Mouse (Mus musculus) neutrophil, adult 5-6 weeks (primary cell): ENCODE results near the gene Ano6. TPM values are rescaled to one million over a fixed set of nuclear protein-coding genes. Genes with fewer than 3 reads are reported as not detected.
A peak's percentile ranks its signal among the peaks of the same experiment; 100 is the strongest.

Source experiments
- ATAC-seq: fragments of 151-379, 151-347 bp; 2 replicates; pipeline ENCODE4 v1.8.0; 2017; ENCODE audit warnings: mild to moderate bottlenecking, moderate TSS enrichment; ENCODE audit not compliant: insufficient number of reproducible peaks, poor library complexity, low FRiP score, severe bottlenecking; ENCODE audit errors: extremely low read depth
- total RNA-seq: library from RNA; stranded (forward); fragments of 200-1000 nt; gene quantifications from 2 replicates; pipeline ENCODE4 v1.2.3, GENCODE M21; 2017

Gene Ano6
- total RNA-seq, 1 experiment from 2014 or later, result 60.4 TPM

- ATAC-seq, result no peak
Measured at GRCm38 (mm10) chr15:95944299-95944698, 153.7 kb downstream of the Ano6 start.

- no peak for ATAC-seq
Measured at GRCm38 (mm10) chr15:95945951-95946708, 155.5 kb downstream of the Ano6 start.

- no peak for ATAC-seq
Measured at GRCm38 (mm10) chr15:95948411-95948810, 157.8 kb downstream of the Ano6 start.

GRCm38 (mm10) chr15:95949336-95949735, 158.7 kb downstream of the Ano6 start:
- no peak for ATAC-seq

GRCm38 (mm10) chr15:95951497-95951896, 160.9 kb downstream of the Ano6 start:
- ATAC-seq, result no peak

GRCm38 (mm10) chr15:95956692-95957091, 166.0 kb downstream of the Ano6 start:
- ATAC-seq, result no peak

GRCm38 (mm10) chr15:95962411-95963123, 171.9 kb downstream of the Ano6 start:
- ATAC-seq, result peak; percentile 64

GRCm38 (mm10) chr15:95963124-95963482, 172.5 kb downstream of the Ano6 start:
- peak; percentile 78 for ATAC-seq

- ATAC-seq, result no peak
Measured at GRCm38 (mm10) chr15:95963533-95964250, 173.0 kb downstream of the Ano6 start.

- no peak for ATAC-seq
Measured at GRCm38 (mm10) chr15:95964251-95964561, 173.6 kb downstream of the Ano6 start.

- ATAC-seq, result no peak
Measured at GRCm38 (mm10) chr15:95966979-95967378, 176.3 kb downstream of the Ano6 start.

- no peak for ATAC-seq
Measured at GRCm38 (mm10) chr15:95967516-95968196, 177.0 kb downstream of the Ano6 start.

GRCm38 (mm10) chr15:95969596-95969995, 179.0 kb downstream of the Ano6 start:
- ATAC-seq, result no peak

- no peak for ATAC-seq
Measured at GRCm38 (mm10) chr15:95970176-95970575, 179.5 kb downstream of the Ano6 start.

GRCm38 (mm10) chr15:95970691-95971090, 180.0 kb downstream of the Ano6 start:
- ATAC-seq, result no peak

GRCm38 (mm10) chr15:95971302-95971701, 180.7 kb downstream of the Ano6 start:
- no peak for ATAC-seq

- ATAC-seq, result no peak
Measured at GRCm38 (mm10) chr15:95972156-95972555, 181.5 kb downstream of the Ano6 start.

GRCm38 (mm10) chr15:95972621-95973020, 182.0 kb downstream of the Ano6 start:
- ATAC-seq, result no peak

- no peak for ATAC-seq
Measured at GRCm38 (mm10) chr15:95974021-95974597, 183.5 kb downstream of the Ano6 start.
